Mouse (Mus musculus) liver, embryonic 13.5 days (tissue): Measurements from ENCODE around the gene Col4a2. TPM values are rescaled to one million over a fixed set of nuclear protein-coding genes. Genes with fewer than 3 reads are reported as not detected.

ENCODE experiments used
- ATAC-seq: fragments of 200-750 bp; cut with Nextera tagmentation; 2 replicates; pipeline ENCODE4 v1.8.0; 2017; ENCODE audit warnings: low read depth, mild to moderate bottlenecking, moderate number of reproducible peaks, moderate library complexity
- DNase-seq: peaks from one replicate; pipeline ENCODE4 v3.0.0; 2022
- H3K27ac ChIP-seq: fragments of 300-500 bp; sonication (generic); 2 replicates; pipeline ENCODE4 v1.5.1; 2015; ENCODE audit warnings: moderate library complexity, mild to moderate bottlenecking, inconsistent platforms
- H3K27me3 ChIP-seq: fragments of 300-500 bp; sonication (generic); 2 replicates; pipeline ENCODE4 v1.6.1; 2015; ENCODE audit warnings: mild to moderate bottlenecking, inconsistent platforms
- H3K36me3 ChIP-seq: fragments of 300-500 bp; sonication (generic); 2 replicates; pipeline ENCODE4 v1.6.1; 2015; ENCODE audit warnings: mild to moderate bottlenecking, inconsistent platforms
- H3K4me1 ChIP-seq: fragments of 300-500 bp; sonication (generic); replicated peaks from 2 replicates; pipeline ENCODE4 v1.6.1; 2015; ENCODE audit warnings: inconsistent platforms
- H3K4me2 ChIP-seq: fragments of 300-500 bp; sonication (generic); 2 replicates; pipeline ENCODE4 v1.6.1; 2015; ENCODE audit warnings: inconsistent platforms, mild to moderate bottlenecking, moderate library complexity
- H3K4me3 ChIP-seq: fragments of 300-500 bp; sonication (generic); replicated peaks from 2 replicates; pipeline ENCODE4 v1.5.1; 2015; ENCODE audit warnings: mild to moderate bottlenecking, inconsistent platforms
- H3K9ac ChIP-seq: fragments of 300-500 bp; sonication (generic); 2 replicates; pipeline ENCODE4 v1.6.1; 2015; ENCODE audit warnings: mild to moderate bottlenecking, inconsistent platforms
- H3K9me3 ChIP-seq: fragments of 300-500 bp; sonication (generic); replicated peaks from 2 replicates; pipeline ENCODE4 v1.6.1; 2016; ENCODE audit warnings: inconsistent platforms
- WGBS: fragments of 180-500 bp; shearing (Covaris S2); methylation state at CpG from one replicate; pipeline ENCODE4 v1.1.7; 2015; ENCODE audit not compliant: insufficient replicate concordance; 5-methylcytosine and 5-hydroxymethylcytosine counted together
- polyA plus RNA-seq: library from polyadenylated mRNA; unstranded; fragments of >200 nt; fragmentation: Nextera tagmentation; extraction: Ambion mirVana; gene quantifications from 2 replicates; pipeline ENCODE4 v1.2.1, GENCODE M21; 2015

The Col4a2 gene
- polyA plus RNA-seq, 1 experiment from 2014 or later, result 5.4 TPM

DNA sequence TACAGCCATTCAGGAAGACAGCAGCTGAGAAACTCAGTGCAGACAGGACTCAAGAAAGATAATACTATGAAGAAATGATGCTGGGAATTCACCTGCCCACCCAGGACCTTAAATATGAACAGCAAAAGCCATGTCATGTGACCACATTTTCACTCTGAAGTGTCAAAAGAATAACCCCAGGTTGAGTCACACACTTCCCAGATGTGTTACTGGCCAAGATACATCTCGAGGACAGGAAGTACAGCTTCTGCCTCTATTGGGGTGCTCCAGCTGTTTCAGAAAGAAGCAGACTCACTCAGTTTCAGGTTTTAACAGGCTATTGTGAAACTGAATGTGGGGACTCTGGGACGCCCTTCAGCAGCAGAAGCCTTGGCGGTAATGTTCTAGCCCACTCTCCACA is 140.0 kb downstream of the Col4a2 start:
- H3K9me3 ChIP-seq, result no peaks in the 10 kb centered on the region
- H3K27me3 ChIP-seq, result 0 out of 2 replicates have a peak, but pooled peaks cover 9% of the 10 kb centered on the region
- H3K4me1 ChIP-seq, result peaks cover 17% of the 10 kb centered on the region
- H3K4me3 ChIP-seq, result no peak overlapping the region
- DNase-seq (no peak), ATAC-seq (no peak)
- WGBS, result 20% methylated on average over 3 of the region's 3 CpGs
- H3K27ac ChIP-seq, result no peak overlapping the region
- H3K9ac ChIP-seq, result no peak overlapping the region
- no peak overlapping the region for H3K4me2 ChIP-seq
- H3K36me3 ChIP-seq, result no peaks in the 10 kb centered on the region

DNA sequence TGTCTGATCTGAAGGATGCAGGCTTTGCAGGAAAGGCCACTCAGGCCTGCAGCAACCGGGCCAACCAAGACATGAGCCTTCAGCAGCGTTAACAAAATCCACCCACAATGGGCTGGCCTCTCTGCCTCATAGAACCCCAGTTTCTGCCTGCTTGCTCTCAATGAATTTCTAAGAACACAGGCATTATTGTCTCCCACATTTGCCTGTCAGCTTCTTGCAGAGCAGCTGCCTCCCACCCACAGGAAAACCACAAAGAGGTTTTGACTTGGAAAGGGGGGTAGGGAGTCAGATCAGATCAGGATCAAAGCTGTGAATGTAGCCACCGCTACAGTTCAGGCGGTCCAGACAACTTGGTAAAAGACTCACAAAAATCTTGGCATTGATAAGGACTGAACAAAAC is 140.4 kb downstream of the Col4a2 start:
- H3K4me3 ChIP-seq, result no peak overlapping the region
- H3K4me2 ChIP-seq, result no peak overlapping the region
- H3K9ac ChIP-seq, result no peak overlapping the region
- H3K9me3 ChIP-seq, result no peaks in the 10 kb centered on the region
- 18% methylated on average over 4 of the region's 4 CpGs for WGBS
- ATAC-seq, result no peak
- peaks cover 22% of the 10 kb centered on the region for H3K4me1 ChIP-seq
- no peaks in the 10 kb centered on the region for H3K36me3 ChIP-seq
- 0 out of 2 replicates have a peak, but pooled peaks cover 9% of the 10 kb centered on the region for H3K27me3 ChIP-seq
- H3K27ac ChIP-seq, result no peak overlapping the region
- no peak for DNase-seq

DNA sequence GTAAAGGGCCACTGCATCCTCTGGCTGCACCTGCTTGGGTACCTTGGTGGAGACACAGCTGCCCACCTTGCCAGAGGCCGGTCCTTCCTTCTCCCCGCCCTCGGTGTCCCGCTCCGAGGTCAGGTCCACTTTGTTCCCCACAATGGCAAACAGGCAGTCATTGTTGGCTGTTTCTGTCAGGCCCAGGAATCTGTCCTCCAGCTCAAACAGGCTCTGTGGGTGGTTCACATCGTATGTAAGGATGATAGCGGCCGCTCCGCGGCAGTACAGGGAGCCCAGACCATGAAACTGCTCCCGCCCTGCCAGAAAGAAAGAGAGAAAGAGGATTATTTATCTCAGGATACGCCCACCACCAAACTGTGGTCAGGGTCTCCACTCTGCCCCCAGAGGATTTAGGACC is 141.6 kb downstream of the Col4a2 start:
- WGBS, result 63% methylated on average over 12 of the region's 12 CpGs
- no peak overlapping the region for H3K4me3 ChIP-seq

DNA sequence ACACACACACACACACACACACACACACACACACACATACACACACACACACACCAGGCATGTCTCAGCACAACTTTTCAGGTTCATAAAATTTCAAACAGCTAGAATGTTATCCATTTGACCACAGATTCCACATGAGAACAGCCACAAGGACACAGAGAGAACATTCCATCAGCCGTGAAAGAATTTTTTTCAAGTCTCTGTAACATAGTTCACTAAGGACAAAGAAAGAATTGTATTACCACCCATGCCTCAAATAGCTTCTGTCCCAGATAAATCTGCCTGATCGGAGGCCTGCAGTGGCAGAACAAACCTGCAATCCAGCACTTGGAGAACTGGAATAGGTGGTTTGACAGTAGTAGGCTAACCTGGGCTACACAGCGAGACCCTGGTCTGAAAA is 144.7 kb downstream of the Col4a2 start:
- Histone ChIP-seq H3K9me3 (no peaks in the 10 kb centered on the region), H3K9ac (no peak overlapping the region), H3K4me2 (no peak overlapping the region), H3K27ac (no peak overlapping the region), H3K4me1 (peaks cover 27% of the 10 kb centered on the region), H3K27me3 (0 out of 2 replicates have a peak, but pooled peaks cover 4% of the 10 kb centered on the region), H3K36me3 (no peaks in the 10 kb centered on the region), H3K4me3 (no peak overlapping the region)
- DNase-seq (no peak), ATAC-seq (no peak)
- WGBS, result 56% methylated on average over 3 of the region's 3 CpGs

More for the DNA sequence above, 141.6 kb downstream of the Col4a2 start:
- 0 out of 2 replicates have a peak, but pooled peaks cover 9% of the 10 kb centered on the region for H3K27me3 ChIP-seq
- no peaks in the 10 kb centered on the region for H3K36me3 ChIP-seq
- peaks cover 27% of the 10 kb centered on the region for H3K4me1 ChIP-seq
- H3K4me2 ChIP-seq, result no peak overlapping the region
- DNase-seq (no peak), ATAC-seq (no peak)
- H3K9me3 ChIP-seq, result no peaks in the 10 kb centered on the region
- no peak overlapping the region for H3K9ac ChIP-seq
- no peak overlapping the region for H3K27ac ChIP-seq

DNA sequence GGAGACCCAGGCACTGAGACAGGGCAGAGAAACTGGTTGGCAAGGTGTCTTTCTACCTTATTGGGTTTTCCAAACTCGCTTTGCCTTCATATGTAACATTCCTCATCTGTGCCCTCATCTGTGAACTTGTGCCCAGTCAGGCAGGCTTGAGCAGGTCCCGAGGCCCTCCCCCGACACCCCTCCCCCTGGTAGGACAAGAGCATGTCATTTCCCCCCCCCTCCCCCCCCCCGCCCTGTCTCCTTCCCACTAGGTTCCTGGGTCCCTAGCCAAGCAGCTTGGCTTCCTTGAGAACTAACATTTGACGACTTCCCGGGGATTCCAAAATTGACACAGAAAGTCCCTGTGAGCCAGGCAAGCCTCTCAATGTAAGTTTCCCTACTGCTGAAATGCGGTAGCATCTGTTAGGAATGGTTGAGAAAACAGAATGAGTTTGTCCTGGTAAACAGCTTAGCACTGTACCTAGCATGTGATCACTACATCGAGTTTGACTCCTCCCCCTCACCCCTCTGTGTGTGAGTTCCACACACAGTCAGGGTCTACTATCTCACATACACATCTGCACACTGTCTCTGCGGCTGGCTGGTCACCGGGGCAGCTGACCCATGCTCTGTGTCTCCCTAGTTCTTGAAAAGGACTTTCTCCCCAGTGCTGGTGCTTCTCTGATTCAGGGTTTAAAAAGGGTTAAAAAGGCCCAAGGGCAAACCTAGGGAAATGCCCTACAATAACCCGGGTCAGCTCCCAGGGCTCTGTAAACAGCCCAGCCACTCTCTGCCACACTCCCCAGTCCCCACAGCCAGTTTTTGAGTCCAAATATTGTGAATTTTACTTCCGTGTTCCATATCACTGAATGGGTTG is 145.6 kb downstream of the Col4a2 start:
- H3K27ac ChIP-seq, result peak overlapping the region; percentile 66
- H3K9me3 ChIP-seq, result no peaks in the 10 kb centered on the region
- no peak overlapping the region for H3K9ac ChIP-seq
- ATAC-seq, result peak; percentile 68
- H3K4me2 ChIP-seq, result peak overlapping the region; percentile 13
- DNase-seq, result no peak
- H3K27me3 ChIP-seq, result 0 out of 2 replicates have a peak, but pooled peaks cover 4% of the 10 kb centered on the region
- H3K4me1 ChIP-seq, result peaks cover 24% of the 10 kb centered on the region
- H3K4me3 ChIP-seq, result no peak overlapping the region
- H3K36me3 ChIP-seq, result no peaks in the 10 kb centered on the region
- 24% methylated on average over 12 of the region's 12 CpGs for WGBS

- Histone ChIP-seq H3K36me3 (no peaks in the 10 kb centered on the region), H3K27ac (peak overlapping the region; percentile 40), H3K9me3 (no peaks in the 10 kb centered on the region), H3K4me2 (peak overlapping the region; percentile 13; the same call in 1 of the 2 replicates), H3K4me1 (peaks cover 24% of the 10 kb centered on the region), H3K4me3 (no peak overlapping the region), H3K27me3 (no peaks in the 10 kb centered on the region), H3K9ac (no peak overlapping the region)
- 52% methylated on average over 5 of the region's 5 CpGs for WGBS
- DNase-seq (no peak), ATAC-seq (peak; percentile 41; the same call in 1 of the 2 replicates)
Observed at GRCm38 (mm10) chr8:11459016-11459415, 146.4 kb downstream of the Col4a2 start.

GRCm38 (mm10) chr8:11460934-11461333 is 148.3 kb downstream of the Col4a2 start:
- no peak for ATAC-seq
- no peak for DNase-seq
- Histone ChIP-seq H3K9ac (no peak overlapping the region), H3K27me3 (no peaks in the 10 kb centered on the region), H3K4me2 (no peak overlapping the region), H3K27ac (no peak overlapping the region), H3K36me3 (no peaks in the 10 kb centered on the region), H3K9me3 (no peaks in the 10 kb centered on the region), H3K4me1 (peaks cover 27% of the 10 kb centered on the region), H3K4me3 (no peak overlapping the region)
- 46% methylated on average over 2 of the region's 2 CpGs for WGBS

GRCm38 (mm10) chr8:11461847-11462246 is 149.2 kb downstream of the Col4a2 start:
- no peak for DNase-seq
- ATAC-seq, result no peak
- Histone ChIP-seq H3K9me3 (no peaks in the 10 kb centered on the region), H3K27ac (no peak overlapping the region), H3K36me3 (no peaks in the 10 kb centered on the region), H3K4me1 (peaks cover 27% of the 10 kb centered on the region), H3K27me3 (no peaks in the 10 kb centered on the region), H3K4me3 (no peak overlapping the region), H3K9ac (no peak overlapping the region), H3K4me2 (no peak overlapping the region)
- 50% methylated on average over 2 of the region's 2 CpGs for WGBS

GRCm38 (mm10) chr8:11462641-11463040 is 150.0 kb downstream of the Col4a2 start:
- Histone ChIP-seq H3K4me3 (no peak overlapping the region), H3K4me2 (no peak overlapping the region), H3K9ac (no peak overlapping the region), H3K4me1 (peaks cover 23% of the 10 kb centered on the region), H3K27me3 (no peaks in the 10 kb centered on the region), H3K27ac (no peak overlapping the region), H3K9me3 (no peaks in the 10 kb centered on the region), H3K36me3 (no peaks in the 10 kb centered on the region)
- DNase-seq (no peak), ATAC-seq (no peak)
- 64% methylated on average over 4 of the region's 4 CpGs for WGBS

GRCm38 (mm10) chr8:11463541-11463888 is 150.9 kb downstream of the Col4a2 start:
- DNase-seq (no peak), ATAC-seq (no peak)
- Histone ChIP-seq H3K4me1 (peaks cover 14% of the 10 kb centered on the region; the same call in 1 of the 2 replicates), H3K9me3 (no peaks in the 10 kb centered on the region), H3K9ac (no peak overlapping the region), H3K27me3 (no peaks in the 10 kb centered on the region), H3K4me3 (no peak overlapping the region), H3K36me3 (no peaks in the 10 kb centered on the region), H3K4me2 (no peak overlapping the region), H3K27ac (no peak overlapping the region)
- 50% methylated on average over 2 of the region's 2 CpGs for WGBS

- H3K36me3 ChIP-seq, result no peaks in the 10 kb centered on the region
- no peak overlapping the region for H3K27ac ChIP-seq
- no peaks in the 10 kb centered on the region for H3K27me3 ChIP-seq
- H3K4me2 ChIP-seq, result no peak overlapping the region
- DNase-seq (no peak), ATAC-seq (0 out of 2 replicates have a peak, but pooled peaks have one; percentile 29)
- no peaks in the 10 kb centered on the region for H3K9me3 ChIP-seq
- WGBS, result 28% methylated on average over 12 of the region's 12 CpGs
- H3K4me3 ChIP-seq, result no peak overlapping the region
- no peak overlapping the region for H3K9ac ChIP-seq
- H3K4me1 ChIP-seq, result peaks cover 14% of the 10 kb centered on the region; the same call in 1 of the 2 replicates
Observed at GRCm38 (mm10) chr8:11463889-11464706, 151.5 kb downstream of the Col4a2 start.
